21 mouse cellular contexts compared by ENCODE assay signal in genomic region chr10:120169841-120170240, GRCm38 (mm10). TPM values are rescaled to one million over a fixed set of nuclear protein-coding genes. Genes with fewer than 3 reads are reported as not detected.
DNase-seq lines count a peak whose midpoint lies in the region; ATAC-seq and TF ChIP-seq lines count a peak whose summit lies in the region.
"Had no signal": no experiment of that assay in that cellular context is flagged by ENCODE, and none has a peak within 500 bp of the region (broad histone marks: within the 10 kb centered on the region; RNA-seq: fewer than 3 reads in every experiment).

No protein-coding gene starts in this region.

- no peak for TF ChIP-seq POLR2A in ES-Bruce4 (IDR thresholded peaks at IDR 0.05; ENCODE audit: insufficient read depth, low read length)

- H3K36me3 ChIP-seq in E14TG2a.4 (ENCODE audit: insufficient read depth, low read length) (peaks cover 37% of the 10 kb centered on the region), ES-Bruce4 (ENCODE audit: control insufficient read depth, insufficient read depth, low read length, poor library complexity, severe bottlenecking) (peaks cover 9% of the 10 kb centered on the region), ES-E14 (ENCODE audit: control insufficient read depth, insufficient read depth, low read length, poor library complexity, severe bottlenecking) (peaks cover 4% of the 10 kb centered on the region; the same call in 1 of the 2 replicates)
- H3K36me3 ChIP-seq in intestine, postnatal 0 days (ENCODE audit: control insufficient read depth, insufficient read depth) = no peaks in the 10 kb centered on the region
- H3K36me3 ChIP-seq: embryonic facial prominence, embryonic 10.5 days; embryonic facial prominence, embryonic 12.5 days; forebrain, embryonic 15.5 days had no signal

- in situ Hi-C loops in ES-E14 (cut with MboI; ENCODE audit: low sequenced_read_pairs in 2 of 2, unreplicated experiment in 2 of 2) = no loop called here

- TF ChIP-seq EP300 in ES-Bruce4 (IDR thresholded peaks at IDR 0.05; ENCODE audit: insufficient read depth, low read depth, low read length) = no peak

- H3K4me1 ChIP-seq in E14TG2a.4 (replicated peaks; ENCODE audit: low read depth, low read length) = peaks cover 44% of the 10 kb centered on the region
- peaks cover 2% of the 10 kb centered on the region for H3K4me1 ChIP-seq in ES-Bruce4 (ENCODE audit: control insufficient read depth, insufficient read depth, low read length)
- peaks cover 6 to 12% of the 10 kb centered on the region in 2 experiments; a peak in 3 of 4 replicates for H3K4me1 ChIP-seq in ES-E14 (ENCODE audit: control insufficient read depth in 2 of 2, insufficient read depth in 2 of 2, low read length in 2 of 2, poor library complexity in 1 of 2)
- no peaks in the 10 kb centered on the region for H3K4me1 ChIP-seq in intestine, postnatal 0 days (replicated peaks; ENCODE audit: control insufficient read depth, insufficient read depth, low read length)
- H3K4me1 ChIP-seq: embryonic facial prominence, embryonic 12.5 days; forebrain, embryonic 15.5 days had no signal

- TF ChIP-seq CTCF in E14TG2a.4 (conservative IDR thresholded peaks at IDR 0.05; ENCODE audit: low read length) (no peak), ES-Bruce4 (IDR thresholded peaks at IDR 0.05; ENCODE audit: low read depth, low read length) (no peak)
- TF ChIP-seq CTCF in intestine, postnatal 0 days (IDR thresholded peaks at IDR 0.05; ENCODE audit: low read depth) = no peak

- H3K9ac ChIP-seq in ES-Bruce4 (ENCODE audit: low read depth, poor library complexity, severe bottlenecking) = peak overlapping the region; percentile 66
- H3K9ac ChIP-seq in ES-E14 (ENCODE audit: insufficient read depth, low read depth, low read length, poor library complexity, severe bottlenecking) = peak overlapping the region; percentile 59; the same call in 1 of the 2 replicates
- H3K9ac ChIP-seq in intestine, postnatal 0 days (ENCODE audit: low read depth, low read length) = no peak overlapping the region
- H3K9ac ChIP-seq: embryonic facial prominence, embryonic 12.5 days; forebrain, embryonic 13.5 days; forebrain, embryonic 15.5 days; forebrain, postnatal 0 days had no signal

- H3K27ac ChIP-seq in ES-Bruce4 (ENCODE audit: insufficient read depth, low read length) (peak overlapping the region; percentile 99), ES-E14 (ENCODE audit: insufficient read depth, low read depth, low read length, poor library complexity, severe bottlenecking) (peak overlapping the region; percentile 92; the same call in 1 of the 2 replicates)
- no peak overlapping the region for H3K27ac ChIP-seq in intestine, postnatal 0 days (ENCODE audit: low read depth, low read length)
- H3K27ac ChIP-seq: embryonic facial prominence, embryonic 10.5 days; embryonic facial prominence, embryonic 12.5 days; forebrain, embryonic 13.5 days; forebrain, embryonic 15.5 days had no signal

- peak overlapping the region; percentile 73 for H3K4me3 ChIP-seq in E14TG2a.4 (replicated peaks; ENCODE audit: low read length)
- H3K4me3 ChIP-seq in ES-Bruce4 (ENCODE audit: low read depth, low read length) = no peak overlapping the region
- H3K4me3 ChIP-seq in ES-E14 (ENCODE audit: insufficient read depth in 1 of 2, low read depth in 1 of 2, low read length in 2 of 2, poor library complexity in 1 of 2, severe bottlenecking in 1 of 2) = peak overlapping the region; percentile 12 to 54
- no peak overlapping the region for H3K4me3 ChIP-seq in intestine, postnatal 0 days (ENCODE audit: low read depth, low read length)
- H3K4me3 ChIP-seq: embryonic facial prominence, embryonic 10.5 days; embryonic facial prominence, embryonic 12.5 days; forebrain, embryonic 13.5 days; forebrain, embryonic 15.5 days had no signal

- ATAC-seq in intestine, postnatal 0 days = no peak
- ATAC-seq: forebrain, embryonic 13.5 days; forebrain, embryonic 15.5 days; forebrain, postnatal 0 days had no signal

- no peaks in the 10 kb centered on the region for H3K27me3 ChIP-seq in E14TG2a.4 (ENCODE audit: insufficient read depth, low read length)
- H3K27me3 ChIP-seq in ES-Bruce4 (ENCODE audit: control insufficient read depth, insufficient read depth, low read length, poor library complexity, severe bottlenecking) = no peaks in the 10 kb centered on the region
- H3K27me3 ChIP-seq in intestine, postnatal 0 days (replicated peaks; ENCODE audit: control insufficient read depth, insufficient read depth, low read length) = no peaks in the 10 kb centered on the region
- H3K27me3 ChIP-seq: embryonic facial prominence, embryonic 12.5 days; forebrain, embryonic 13.5 days; forebrain, embryonic 15.5 days had no signal

- WGBS in intestine, postnatal 0 days = 85% methylated on average over 5 of the region's 5 CpGs

- H3K9me3 ChIP-seq in E14TG2a.4 (ENCODE audit: low read length) (peaks cover 35% of the 10 kb centered on the region), ES-Bruce4 (replicated peaks; ENCODE audit: control insufficient read depth, insufficient read depth, low read length, poor library complexity, severe bottlenecking) (peaks cover 26% of the 10 kb centered on the region), ES-E14 (ENCODE audit: control insufficient read depth, insufficient read depth, low read depth, low read length) (0 out of 2 replicates have a peak, but pooled peaks cover 2% of the 10 kb centered on the region)
- no peaks in the 10 kb centered on the region for H3K9me3 ChIP-seq in intestine, postnatal 0 days (ENCODE audit: control insufficient read depth)
- H3K9me3 ChIP-seq: embryonic facial prominence, embryonic 12.5 days; forebrain, embryonic 13.5 days; forebrain, embryonic 15.5 days had no signal

- DNase-seq in ES-E14 (ENCODE audit: low read depth, low spot score) (no peak), ZHBTc4 (ENCODE audit: low read depth, low spot score) (peak; percentile 38)
- no peak for DNase-seq in heart, adult 9 months (ENCODE audit: low spot score in 2 of 2)
- no peak for DNase-seq in cerebellum, adult 9-11 months
- DNase-seq: adrenal gland, adult 2 months; adrenal gland, postnatal 10 days; adrenal gland, postnatal 25 days; cerebellum, adult 11 months; cerebellum, adult 18-20 months; cerebellum, adult 8-10 months; cerebellum, postnatal 10 days; cerebellum, postnatal 25 days; forebrain, postnatal 0 days had no signal

- H3K4me2 ChIP-seq in intestine, postnatal 0 days (replicated peaks; ENCODE audit: low read depth) = no peak overlapping the region
- H3K4me2 ChIP-seq: embryonic facial prominence, embryonic 12.5 days; forebrain, embryonic 13.5 days; forebrain, embryonic 15.5 days had no signal

TF ChIP-seq in ES-E14, 5 proteins besides CTCF, POLR2A, EP300 and RAD21:
- no peak for TF ChIP-seq HCFC1 (IDR thresholded peaks at IDR 0.05; ENCODE audit: borderline replicate concordance, insufficient read depth, low read length)
- TF ChIP-seq ZNF384 (IDR thresholded peaks at IDR 0.05; ENCODE audit: low read depth, low read length) = no peak
- TF ChIP-seq ZC3H11A (IDR thresholded peaks at IDR 0.05; ENCODE audit: borderline replicate concordance, low read depth, low read length) = no peak
- no peak for TF ChIP-seq MAFK (IDR thresholded peaks at IDR 0.05; ENCODE audit: insufficient read depth, low read depth, low read length)
- TF ChIP-seq CHD2 (IDR thresholded peaks at IDR 0.05; ENCODE audit: low read depth, low read length) = no peak

RNA-seq across cellular contexts. Expression of gene Tmbim4, which starts 31.5 kb away (rescaled TPM):
- polyA plus RNA-seq in ES-Bruce4 (2011; ENCODE audit: insufficient read depth, insufficient read length, low read depth, missing spikeins) = 52.1 and 56.3 TPM in 2 replicates
- 116 and 125 TPM in 2 replicates for total RNA-seq in ES-E14 (2012; rRNA removed)
- polyA plus RNA-seq in intestine, postnatal 0 days (2015; fragmentation: Nextera tagmentation; extraction: Ambion mirVana) = 241 and 243 TPM in 2 replicates

RNA-seq across cellular contexts. Expression of gene Irak3, which starts 32.1 kb away (rescaled TPM):
- polyA plus RNA-seq in ES-Bruce4 (2011; ENCODE audit: insufficient read depth, insufficient read length, low read depth, missing spikeins) = 10.3 and 12.1 TPM in 2 replicates
- total RNA-seq in ES-E14 (2012; rRNA removed) = 15.1 and 19.8 TPM in 2 replicates
- polyA plus RNA-seq in intestine, postnatal 0 days (2015; fragmentation: Nextera tagmentation; extraction: Ambion mirVana) = 0.81 and 0.95 TPM in 2 replicates
- total RNA-seq: MEL had no signal

RNA-seq across cellular contexts. Expression of gene Llph, which starts 57.0 kb away (rescaled TPM):
- polyA plus RNA-seq in ES-Bruce4 (2011; ENCODE audit: insufficient read depth, insufficient read length, low read depth, missing spikeins) = 53.7 and 62.6 TPM in 2 replicates
- total RNA-seq in ES-E14 (2012; rRNA removed) = 53.6 and 71.9 TPM in 2 replicates
- 40.6 and 49.3 TPM in 2 replicates for polyA plus RNA-seq in intestine, postnatal 0 days (2015; fragmentation: Nextera tagmentation; extraction: Ambion mirVana)

RNA-seq across cellular contexts. Expression of gene Helb, which starts 57.1 kb away (rescaled TPM):
- 30.4 and 30.9 TPM in 2 replicates for polyA plus RNA-seq in ES-Bruce4 (2011; ENCODE audit: insufficient read depth, insufficient read length, low read depth, missing spikeins)
- total RNA-seq in ES-E14 (2012; rRNA removed) = 26.6 and 38.3 TPM in 2 replicates
- polyA plus RNA-seq in intestine, postnatal 0 days (2015; fragmentation: Nextera tagmentation; extraction: Ambion mirVana) = 2.3 and 3.1 TPM in 2 replicates

Comparison
In these comparisons a context has a peak if more than half of its experiments do, and no peak if none do; other contexts are left out.
1. H3K4me3 ChIP-seq: peak in E14TG2a.4 (single experiment) and ES-E14 (2 of 2); none in ES-Bruce4 (single experiment) and intestine, postnatal 0 days (single experiment).